Mouse (Mus musculus) MEL-GATA-1-ER (cell line): ENCODE results near the gene Lrrc8c.
"Not testable (repeated sequence)": the region's sequence is repeated elsewhere in the genome, so short reads cannot be mapped to it uniquely, and the experiment has no call there.

Experiments
- DNase-seq: peaks from one replicate; pipeline ENCODE4 v3.0.0-alpha.2; 2012; ENCODE audit warnings: low read depth; ENCODE audit errors: extremely low read depth

Gene Lrrc8c

DNA sequence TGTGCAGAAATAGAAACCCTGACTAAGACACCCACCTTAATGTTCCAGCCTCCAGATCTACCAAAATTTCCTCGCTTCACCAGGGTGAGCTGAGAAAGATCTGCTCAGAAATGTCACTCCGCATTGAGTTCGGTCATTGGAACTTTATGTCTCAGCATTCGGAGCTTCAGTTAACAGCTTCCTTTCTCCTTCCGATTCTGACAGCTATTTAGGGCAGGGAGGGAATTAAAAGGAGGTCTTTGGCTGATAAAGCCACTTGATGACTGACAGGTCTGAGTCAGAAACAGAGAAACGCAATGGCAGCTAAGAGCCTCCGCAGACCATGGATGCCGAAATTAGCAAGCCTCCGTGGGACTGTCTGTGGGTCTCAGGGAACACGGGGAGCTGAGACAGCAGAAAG lies 112.9 kb downstream of the Lrrc8c start:
- no peak for DNase-seq

DNA sequence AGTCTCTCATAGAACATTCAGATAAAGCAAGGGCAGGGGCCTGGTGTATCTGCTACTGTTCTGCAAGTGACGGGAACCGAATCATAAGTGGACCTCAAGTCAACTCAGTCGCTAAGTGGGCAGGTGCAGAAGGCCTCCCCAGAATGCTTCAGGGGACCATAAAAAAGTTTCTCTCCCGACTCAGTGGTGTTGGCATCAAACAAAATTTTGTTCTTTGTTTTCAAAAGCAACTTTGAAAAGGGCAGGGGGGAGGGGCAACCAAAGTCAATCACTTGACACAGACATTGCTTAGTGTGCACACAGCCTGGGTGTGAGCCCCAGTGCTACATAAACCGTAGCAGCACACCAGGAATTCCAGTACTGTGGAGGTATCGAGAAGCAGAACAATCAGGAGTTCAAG lies 116.4 kb downstream of the Lrrc8c start:
- no peak for DNase-seq

DNA sequence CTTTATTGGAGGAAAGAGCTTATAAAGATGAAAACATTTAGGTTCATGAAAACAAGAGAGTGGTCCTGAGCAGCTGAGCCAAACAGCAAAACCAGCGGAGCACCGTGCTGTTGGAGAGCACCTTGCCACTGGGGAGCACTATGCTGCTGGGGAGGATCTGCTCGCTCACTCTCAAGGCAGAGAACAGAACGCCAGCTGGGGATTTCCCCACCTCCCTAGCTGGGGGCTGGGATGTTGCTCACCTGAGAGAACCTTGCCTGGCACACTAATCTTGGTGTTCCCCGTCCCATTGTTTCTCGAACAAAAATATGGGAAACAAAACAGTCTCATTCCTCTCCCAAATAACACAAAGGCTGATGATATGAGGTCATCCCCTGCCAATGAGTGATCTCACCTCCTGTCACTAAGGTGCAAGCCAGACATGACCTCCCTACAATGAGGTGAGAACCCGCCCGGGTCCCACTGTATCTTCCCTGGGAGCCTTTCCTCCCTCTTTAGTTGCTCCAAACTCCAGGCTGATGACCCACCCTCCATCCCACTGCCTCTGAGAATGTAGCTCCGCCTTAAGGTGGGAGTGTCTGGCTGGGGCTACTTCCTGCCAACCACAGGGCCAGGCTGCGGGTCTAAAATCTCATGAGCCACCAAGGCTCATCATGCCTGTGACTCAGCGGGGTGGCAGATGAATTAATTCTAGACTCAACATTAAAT lies 117.5 kb downstream of the Lrrc8c start:
- no peak for DNase-seq

- not testable (repeated sequence) for DNase-seq
Measured at GRCm38 (mm10) chr5:105638266-105638665, 119.1 kb downstream of the Lrrc8c start.

DNA sequence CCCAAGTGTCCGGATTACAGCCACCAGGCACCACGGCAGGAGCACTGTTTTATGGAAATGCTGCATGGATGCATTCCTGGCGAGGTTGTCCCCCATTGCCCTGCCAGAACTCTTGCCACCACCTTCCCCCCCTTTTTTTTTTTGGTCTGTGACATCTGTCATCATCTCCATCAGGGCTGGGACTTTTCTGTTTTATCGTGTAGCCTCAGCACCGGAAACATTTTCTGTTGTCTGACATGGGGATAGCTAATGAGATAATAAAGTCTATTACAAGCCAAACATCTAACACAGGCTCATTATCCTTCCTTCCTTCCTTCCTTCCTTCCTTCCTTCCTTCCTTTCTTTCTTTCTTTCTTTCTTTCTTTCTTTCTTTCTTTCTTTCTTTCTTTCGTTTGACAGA lies 119.7 kb downstream of the Lrrc8c start:
- peak; percentile 90 for DNase-seq

DNA sequence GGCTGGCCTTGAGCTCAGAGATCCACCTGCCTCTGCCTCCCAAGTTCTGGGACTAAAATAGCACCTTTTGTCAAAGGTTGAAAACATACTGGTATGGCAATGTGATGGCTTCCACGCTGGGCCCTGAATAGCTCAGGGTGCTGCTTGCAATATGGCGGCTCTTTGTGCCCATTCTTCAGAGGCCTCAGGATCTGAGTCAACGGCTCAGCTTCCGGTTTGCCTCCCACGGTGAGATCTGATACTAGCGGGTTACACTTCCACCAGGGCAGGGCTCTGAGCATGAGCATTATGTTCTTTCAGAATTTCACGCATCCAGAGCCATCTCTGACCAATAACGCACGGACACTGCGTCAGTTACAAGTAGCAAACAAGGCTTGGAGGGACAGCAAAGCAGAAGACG lies 120.2 kb downstream of the Lrrc8c start:
- no peak for DNase-seq

DNA sequence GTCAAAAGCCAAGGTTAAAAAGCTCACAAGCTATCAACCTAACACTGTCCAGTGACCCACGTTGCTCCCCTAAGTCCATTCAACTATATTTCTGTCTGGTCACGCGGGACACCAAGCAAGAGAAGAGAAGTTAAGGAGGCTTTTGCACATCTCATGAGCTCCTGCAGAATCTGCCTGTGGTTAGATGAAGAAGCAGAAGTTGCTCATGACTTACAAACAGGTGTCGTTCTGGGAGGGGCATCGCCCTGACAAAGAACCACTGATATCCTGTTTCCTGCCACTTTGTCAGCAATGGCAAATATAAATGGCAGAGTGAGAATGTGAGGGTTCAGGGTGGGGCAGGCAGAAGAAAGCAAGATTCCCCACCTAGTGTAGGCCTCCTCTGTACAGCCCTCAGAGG lies 123.3 kb downstream of the Lrrc8c start:
- peak; percentile 86 for DNase-seq

DNA sequence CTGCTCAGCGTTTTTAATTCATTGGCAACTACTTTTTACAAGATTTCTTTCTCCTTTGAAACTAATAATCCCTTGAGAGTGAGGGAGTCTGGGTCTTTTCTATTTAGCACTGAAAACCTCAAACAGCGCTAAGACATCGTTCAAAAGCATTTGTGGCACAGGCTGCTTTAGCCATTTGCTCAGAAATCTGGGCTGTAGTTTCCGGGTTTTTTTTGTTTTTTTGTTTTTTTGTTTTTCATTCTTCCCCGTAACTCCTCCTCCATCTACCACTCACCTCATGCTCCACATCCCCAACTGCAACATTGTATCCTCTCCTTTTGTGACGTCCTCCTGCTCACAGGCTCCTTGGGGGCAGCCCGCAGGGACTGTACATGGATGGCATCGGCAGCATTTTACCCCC lies 124.1 kb downstream of the Lrrc8c start:
- DNase-seq, result no peak

DNA sequence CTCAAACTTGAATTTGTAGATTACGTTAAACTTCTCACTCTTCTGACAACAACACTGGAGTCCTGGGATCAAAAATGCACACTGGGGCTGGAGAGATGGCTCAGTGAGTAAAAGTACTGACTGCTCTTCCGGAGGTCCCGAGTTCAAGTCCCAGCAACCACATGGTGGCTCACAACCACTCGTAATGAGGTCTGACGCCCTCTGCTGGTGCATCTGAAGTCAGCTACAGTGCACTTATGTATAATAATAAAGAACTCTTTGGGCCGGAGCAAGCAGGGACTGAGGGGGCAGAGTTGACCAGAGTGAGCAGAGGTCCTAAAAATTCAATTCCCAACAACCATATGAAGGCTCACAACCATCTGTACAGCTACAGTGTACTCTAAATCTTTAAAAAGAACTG lies 125.0 kb downstream of the Lrrc8c start:
- no peak for DNase-seq

GRCm38 (mm10) chr5:105647094-105647493 lies 127.9 kb downstream of the Lrrc8c start:
- DNase-seq, result no peak

GRCm38 (mm10) chr5:105648648-105649287 lies 129.6 kb downstream of the Lrrc8c start:
- DNase-seq, result no peak

DNA sequence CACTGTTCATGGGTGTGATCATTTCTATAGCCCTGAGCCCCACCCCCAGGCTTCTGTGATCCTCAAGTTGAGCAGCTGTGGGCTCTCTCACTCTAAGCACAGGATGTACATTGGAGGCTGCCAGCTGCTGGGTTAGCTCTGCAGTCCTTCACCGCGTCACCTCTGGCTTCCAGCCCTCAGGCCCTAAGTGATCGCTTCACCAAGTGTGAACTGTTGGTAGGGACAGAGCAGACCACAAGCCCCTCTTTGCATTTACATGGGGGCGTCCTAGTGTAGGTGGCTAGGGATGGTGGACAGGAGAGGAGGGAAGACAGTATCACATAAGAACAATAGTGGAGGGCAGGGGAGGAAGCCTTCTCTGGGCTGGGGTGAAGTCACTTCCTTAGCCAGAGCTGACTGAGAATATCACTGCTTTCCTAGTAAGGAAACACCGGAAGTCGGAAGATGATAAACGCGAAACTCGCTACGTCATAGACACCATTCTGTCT lies 130.4 kb downstream of the Lrrc8c start:
- DNase-seq, result no peak

- peak; percentile 78 for DNase-seq
Measured at GRCm38 (mm10) chr5:105650728-105651479, 131.7 kb downstream of the Lrrc8c start.

- no peak for DNase-seq
Measured at GRCm38 (mm10) chr5:105651561-105651991, 132.4 kb downstream of the Lrrc8c start.

- DNase-seq, result peak; percentile 46
Measured at GRCm38 (mm10) chr5:105654237-105655063, 135.3 kb downstream of the Lrrc8c start.

DNA sequence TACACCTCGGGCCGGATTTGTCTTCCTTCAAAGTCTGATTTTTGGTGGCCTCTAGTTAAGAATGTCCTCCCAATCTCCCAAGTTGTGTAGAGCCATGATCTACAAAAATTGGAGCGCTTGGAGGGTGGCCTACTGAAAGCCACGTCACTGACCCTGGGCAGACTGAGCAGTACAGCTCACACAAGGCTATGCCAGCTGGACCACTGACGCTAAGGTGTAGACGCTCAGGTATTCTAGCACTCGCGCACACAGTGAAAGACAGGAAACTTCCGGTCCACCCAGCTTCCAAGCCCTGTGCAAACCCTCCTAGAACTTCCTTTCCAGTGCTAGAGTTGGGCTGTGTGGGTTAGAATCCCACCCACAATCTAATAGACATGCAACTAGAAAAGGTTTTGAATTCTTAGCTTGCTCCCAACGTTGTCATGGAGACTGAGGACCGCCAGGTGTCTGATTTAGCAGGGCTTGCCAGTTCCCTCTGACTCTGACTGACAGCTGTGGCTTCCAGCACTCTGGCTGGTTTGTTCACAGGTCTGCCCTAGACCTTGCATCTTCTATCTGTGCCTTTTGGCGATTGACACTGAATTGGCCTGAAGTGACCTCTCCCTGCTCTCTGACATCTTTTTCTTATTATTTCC lies 136.0 kb downstream of the Lrrc8c start:
- DNase-seq, result no peak

DNA sequence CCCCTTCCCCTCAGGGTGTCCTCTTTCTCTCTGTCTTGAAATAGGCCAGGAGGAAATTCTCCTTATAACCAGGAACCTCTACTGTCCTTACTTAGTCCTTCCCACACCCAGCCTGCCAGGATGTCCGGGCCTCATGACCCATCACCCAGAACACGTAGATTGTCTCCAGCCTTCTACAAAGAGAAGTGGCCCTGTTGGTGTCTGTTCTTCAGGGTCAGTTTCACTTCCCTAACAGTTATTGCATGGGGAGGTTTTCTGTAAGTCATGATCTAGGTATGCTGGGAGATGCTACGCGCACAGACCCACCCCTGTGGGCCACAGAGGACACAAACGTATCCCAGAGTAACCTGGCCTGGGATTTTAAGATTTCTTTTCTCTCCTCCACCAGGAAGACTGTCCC lies 142.7 kb downstream of the Lrrc8c start:
- DNase-seq, result no peak
